Mouse (Mus musculus) heart, embryonic 11.5 days (tissue): ENCODE results near the gene Zkscan7. TPM values are rescaled to one million over a fixed set of nuclear protein-coding genes. Genes with fewer than 3 reads are reported as not detected.
"Not testable (repeated sequence)": the region's sequence is repeated elsewhere in the genome, so short reads cannot be mapped to it uniquely, and the experiment has no call there.

Experiments
- ATAC-seq: fragments of 200-750 bp; cut with Nextera tagmentation; replicated peaks from 2 replicates; pipeline ENCODE4 v1.8.0; 2017; ENCODE audit warnings: moderate library complexity; ENCODE audit not compliant: insufficient number of reproducible peaks, low FRiP score, low TSS enrichment
- H3K27ac ChIP-seq: fragments of 300-500 bp; sonication (generic); 2 replicates; pipeline ENCODE4 v1.5.1; 2014; ENCODE audit warnings: mild to moderate bottlenecking, low read depth, low read length
- H3K27me3 ChIP-seq: fragments of 300-500 bp; sonication (generic); 2 replicates; pipeline ENCODE4 v1.6.1; 2014; ENCODE audit warnings: mild to moderate bottlenecking, low read length, mixed read lengths; ENCODE audit not compliant: control insufficient read depth, insufficient read depth
- H3K36me3 ChIP-seq: fragments of 300-500 bp; sonication (generic); 2 replicates; pipeline ENCODE4 v1.6.1; 2014; ENCODE audit warnings: mild to moderate bottlenecking, low read length, moderate library complexity, mixed read lengths; ENCODE audit not compliant: control insufficient read depth, insufficient read depth
- H3K4me1 ChIP-seq: fragments of 300-500 bp; sonication (generic); 2 replicates; pipeline ENCODE4 v1.6.1; 2014; ENCODE audit warnings: low read length; ENCODE audit not compliant: control insufficient read depth, insufficient read depth
- H3K4me2 ChIP-seq: fragments of 300-500 bp; sonication (generic); 2 replicates; pipeline ENCODE4 v1.6.1; 2014; ENCODE audit warnings: mild to moderate bottlenecking, moderate library complexity
- H3K4me3 ChIP-seq: fragments of 300-500 bp; sonication (generic); 2 replicates; pipeline ENCODE4 v1.5.1; 2014; ENCODE audit warnings: low read depth, low read length
- H3K9ac ChIP-seq: fragments of 300-500 bp; sonication (generic); 2 replicates; pipeline ENCODE4 v1.6.1; 2014; ENCODE audit warnings: mild to moderate bottlenecking, low read depth, low read length, moderate library complexity
- H3K9me3 ChIP-seq: fragments of 300-500 bp; sonication (generic); replicated peaks from 2 replicates; pipeline ENCODE4 v1.6.1; 2016; ENCODE audit warnings: low read length; ENCODE audit not compliant: control insufficient read depth
- WGBS: fragments of 180-500 bp; shearing (Covaris S2); extraction: QIAGEN DNeasy Blood & Tissue Kit; methylation state at CpG from one replicate; pipeline ENCODE4 v1.1.7; 2014; ENCODE audit not compliant: insufficient replicate concordance; 5-methylcytosine and 5-hydroxymethylcytosine counted together
- polyA plus RNA-seq: library from polyadenylated mRNA; unstranded; fragments of >200 nt; fragmentation: Nextera tagmentation; extraction: Ambion mirVana; gene quantifications from 2 replicates; pipeline ENCODE4 v1.2.1, GENCODE M21; 2014

Gene Zkscan7
- polyA plus RNA-seq, 1 experiment from 2014 or later, result 1.7 TPM

DNA sequence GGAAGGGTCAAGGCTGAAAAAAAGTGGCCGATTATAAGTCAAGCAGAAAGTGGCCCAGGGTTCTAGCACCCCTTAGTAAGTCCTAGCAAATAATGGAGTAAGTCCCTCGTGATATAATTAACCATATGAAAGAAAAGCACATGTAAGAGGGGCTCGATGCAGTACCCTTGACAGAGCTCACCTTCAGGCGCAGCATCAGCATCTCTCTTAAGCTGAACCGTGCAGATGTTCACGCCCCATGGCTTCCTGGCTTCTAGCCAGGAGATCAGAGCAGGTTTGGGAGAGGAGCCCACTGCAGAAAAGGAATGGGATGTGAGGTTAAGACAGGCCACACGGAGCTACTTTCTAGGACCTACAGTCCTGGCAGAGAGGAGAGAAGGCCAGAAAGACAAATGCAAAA is 31.0 kb upstream of the Zkscan7 start:
- Histone ChIP-seq H3K9me3 (peaks cover 10% of the 10 kb centered on the region), H3K9ac (no peak overlapping the region), H3K4me2 (no peak overlapping the region), H3K27me3 (no peaks in the 10 kb centered on the region), H3K4me3 (no peak overlapping the region), H3K27ac (no peak overlapping the region), H3K4me1 (no peaks in the 10 kb centered on the region), H3K36me3 (peaks cover 84% of the 10 kb centered on the region)
- WGBS, result 96% methylated on average over 7 of the region's 7 CpGs
- no peak for ATAC-seq

GRCm38 (mm10) chr9:122855141-122855540 is 30.3 kb upstream of the Zkscan7 start:
- ATAC-seq, H3K4me3 ChIP-seq, H3K4me2 ChIP-seq, H3K9ac ChIP-seq, H3K27me3 ChIP-seq, H3K27ac ChIP-seq, H3K4me1 ChIP-seq: not testable (repeated sequence)
- WGBS, result 74% methylated on average over 2 of the region's 7 CpGs
- peaks cover 11% of the 10 kb centered on the region for H3K9me3 ChIP-seq
- peaks cover 85% of the 10 kb centered on the region for H3K36me3 ChIP-seq

DNA sequence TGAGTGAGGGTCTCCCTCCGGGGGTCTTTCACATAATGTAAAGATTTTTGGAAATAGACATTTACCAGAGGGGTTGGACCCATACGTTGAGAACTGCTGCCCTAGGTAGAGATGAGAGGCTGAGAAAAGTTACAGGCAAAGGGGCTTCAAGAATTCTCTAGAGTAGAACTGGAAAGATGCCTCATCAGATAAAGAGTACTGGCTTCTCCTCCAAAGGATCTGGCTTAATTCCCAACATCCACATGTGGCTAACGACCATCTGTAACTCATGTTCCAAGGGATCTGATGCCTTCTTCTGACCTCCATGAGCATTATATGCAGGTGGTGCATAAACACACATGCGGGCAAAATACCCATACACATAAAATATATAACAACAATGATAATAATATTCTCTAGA is 29.9 kb upstream of the Zkscan7 start:
- Histone ChIP-seq H3K4me1 (no peaks in the 10 kb centered on the region), H3K36me3 (peaks cover 85% of the 10 kb centered on the region), H3K4me2 (no peak overlapping the region), H3K27ac (no peak overlapping the region), H3K9me3 (peaks cover 11% of the 10 kb centered on the region), H3K4me3 (no peak overlapping the region), H3K27me3 (no peaks in the 10 kb centered on the region), H3K9ac (no peak overlapping the region)
- 91% methylated on average over 4 of the region's 4 CpGs for WGBS
- no peak for ATAC-seq

GRCm38 (mm10) chr9:122856716-122857115 is 28.8 kb upstream of the Zkscan7 start:
- no peak for ATAC-seq
- no peak overlapping the region for H3K27ac ChIP-seq
- H3K27me3 ChIP-seq, result no peaks in the 10 kb centered on the region
- no peak overlapping the region for H3K4me3 ChIP-seq
- no peaks in the 10 kb centered on the region for H3K4me1 ChIP-seq
- H3K9me3 ChIP-seq, result peaks cover 13% of the 10 kb centered on the region
- 93% methylated on average over 3 of the region's 3 CpGs for WGBS
- no peak overlapping the region for H3K4me2 ChIP-seq
- H3K9ac ChIP-seq, result no peak overlapping the region
- peaks cover 93% of the 10 kb centered on the region for H3K36me3 ChIP-seq

GRCm38 (mm10) chr9:122860752-122861151 is 24.7 kb upstream of the Zkscan7 start:
- peaks cover 16% of the 10 kb centered on the region for H3K4me1 ChIP-seq
- no peak overlapping the region for H3K27ac ChIP-seq
- peaks cover 63% of the 10 kb centered on the region for H3K36me3 ChIP-seq
- no peak overlapping the region for H3K4me2 ChIP-seq
- no peak for ATAC-seq
- H3K9me3 ChIP-seq, result peaks cover 13% of the 10 kb centered on the region
- no peak overlapping the region for H3K9ac ChIP-seq
- no peak overlapping the region for H3K4me3 ChIP-seq
- no peaks in the 10 kb centered on the region for H3K27me3 ChIP-seq

DNA sequence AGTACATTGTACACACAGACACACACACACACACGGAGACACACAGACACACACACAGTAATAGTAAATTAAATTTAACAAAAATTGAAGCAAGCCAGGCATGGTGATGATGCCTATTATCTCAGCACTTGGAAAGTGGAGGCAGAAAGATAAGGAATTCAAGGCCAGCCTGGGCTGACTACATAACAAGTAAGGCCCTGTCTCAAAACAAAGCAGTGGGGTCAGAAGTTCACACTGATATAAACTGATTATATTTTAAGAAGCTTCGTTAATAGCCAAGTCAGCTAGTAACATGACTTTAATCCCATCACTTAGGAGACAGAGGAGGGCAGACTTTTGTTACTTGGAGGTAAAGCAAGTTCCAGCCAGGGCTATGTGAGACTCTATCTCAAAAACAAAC is 21.8 kb upstream of the Zkscan7 start:
- peaks cover 8% of the 10 kb centered on the region for H3K9me3 ChIP-seq
- no peak overlapping the region for H3K9ac ChIP-seq
- no peaks in the 10 kb centered on the region for H3K27me3 ChIP-seq
- H3K4me2 ChIP-seq, result 0 out of 2 replicates have a peak overlapping the region, but pooled peaks have one; percentile 16
- no peak overlapping the region for H3K27ac ChIP-seq
- H3K4me3 ChIP-seq, result no peak overlapping the region
- peaks cover 37% of the 10 kb centered on the region for H3K36me3 ChIP-seq
- peaks cover 16% of the 10 kb centered on the region for H3K4me1 ChIP-seq
- no peak for ATAC-seq
- WGBS, result 26% methylated on average over 2 of the region's 2 CpGs

DNA sequence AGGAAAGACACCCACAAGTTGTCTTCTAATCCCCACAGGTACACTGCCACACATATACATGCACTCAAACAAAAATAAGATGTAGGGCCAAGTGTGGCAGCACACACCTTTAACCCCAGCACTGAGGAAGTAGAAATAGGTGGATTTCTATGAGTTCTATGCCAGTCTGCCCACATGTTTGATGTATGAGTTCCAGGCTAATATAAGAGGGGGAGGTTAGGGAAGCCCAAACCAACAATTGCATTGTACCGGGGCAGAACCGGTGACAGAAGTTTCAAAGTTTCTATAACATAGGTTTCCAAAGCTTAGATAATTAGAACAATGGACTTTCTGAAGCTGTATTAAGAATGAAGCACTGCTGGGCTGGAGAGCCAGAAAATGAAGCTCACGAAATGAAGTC is 20.6 kb upstream of the Zkscan7 start:
- Histone ChIP-seq H3K4me3 (peak overlapping the region; percentile 72), H3K9me3 (peaks cover 3% of the 10 kb centered on the region), H3K9ac (peak overlapping the region; percentile 90), H3K36me3 (peaks cover 26% of the 10 kb centered on the region), H3K4me2 (peak overlapping the region; percentile 82), H3K27me3 (no peaks in the 10 kb centered on the region), H3K27ac (no peak overlapping the region), H3K4me1 (peaks cover 16% of the 10 kb centered on the region)
- 54% methylated on average over 3 of the region's 3 CpGs for WGBS
- ATAC-seq, result no peak

- peak; percentile 87 for ATAC-seq
- Histone ChIP-seq H3K4me1 (peaks cover 16% of the 10 kb centered on the region), H3K9me3 (peaks cover 3% of the 10 kb centered on the region; the same call in 1 of the 2 replicates), H3K4me2 (peak within 1 kb of the TSS; percentile 82), H3K4me3 (peak within 1 kb of the TSS; percentile 72), H3K36me3 (peaks cover 17% of the 10 kb centered on the region), H3K27me3 (no peaks in the 10 kb centered on the region), H3K9ac (peak within 1 kb of the TSS; percentile 90), H3K27ac (peak within 1 kb of the TSS; percentile 60)
- 1% methylated on average over 34 of the region's 34 CpGs for WGBS
These were observed 19.8 kb upstream of the Zkscan7 start, which contains the start of gene Zfp445 for GRCm38 (mm10) chr9:122865697-122866166. TSS of gene Zfp445 (minus strand) at chr9:122866006.

DNA sequence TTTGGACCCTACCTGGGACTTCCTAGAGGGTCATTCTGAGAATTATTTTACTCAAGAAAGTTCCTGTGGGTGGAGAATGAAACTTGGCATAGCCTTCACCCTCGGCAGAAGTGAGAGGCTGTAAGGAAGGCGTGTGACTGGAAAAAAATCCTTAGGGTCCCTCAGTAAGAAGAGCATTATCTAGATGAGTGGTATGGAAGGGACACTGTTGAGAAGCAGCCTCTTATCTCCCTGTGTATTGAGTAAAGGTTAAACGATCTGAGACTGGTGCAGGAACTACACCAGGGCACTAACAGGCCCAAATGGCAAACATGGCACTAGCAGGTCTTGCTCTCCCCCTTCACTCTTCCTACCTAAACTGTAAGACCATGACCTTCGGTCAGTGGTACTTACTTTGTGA is 19.3 kb upstream of the Zkscan7 start:
- WGBS, result 81% methylated on average over 4 of the region's 4 CpGs
- Histone ChIP-seq H3K27ac (no peak overlapping the region), H3K9ac (peak overlapping the region; percentile 90), H3K9me3 (no peaks in the 10 kb centered on the region), H3K4me1 (peaks cover 16% of the 10 kb centered on the region), H3K27me3 (no peaks in the 10 kb centered on the region), H3K4me2 (peak overlapping the region; percentile 82), H3K36me3 (peaks cover 13% of the 10 kb centered on the region), H3K4me3 (peak overlapping the region; percentile 72)
- no peak for ATAC-seq
